Mouse (Mus musculus) MEL (cell line): ENCODE results near the gene H2-K1. TPM values are rescaled to one million over a fixed set of nuclear protein-coding genes. Genes with fewer than 3 reads are reported as not detected.

Source experiments
- DNase-seq: peaks from one replicate; pipeline ENCODE4 v3.0.0; 2011; ENCODE audit warnings: low read depth, low spot score
- H3K27ac ChIP-seq: 2 replicates; pipeline ENCODE4 v1.5.1; 2012; ENCODE audit warnings: low read depth, mild to moderate bottlenecking, control low read depth, low read length, moderate library complexity; ENCODE audit not compliant: control insufficient read depth
- H3K27me3 ChIP-seq, 2 experiments: fragments of 150-350 bp in 1 of 2; sonication (generic) in 1 of 2; 2 replicates each; pipeline ENCODE4 v1.6.1; 2012; ENCODE audit warnings: low read length in 2 of 2, mild to moderate bottlenecking in 2 of 2, improper control_type of control experiment in 1 of 2, moderate library complexity in 1 of 2; ENCODE audit not compliant: insufficient read depth in 2 of 2, control insufficient read depth in 1 of 2
- H3K36me3 ChIP-seq, 2 experiments: 2 replicates each; pipeline ENCODE4 v1.6.1; 2012 to 2014; ENCODE audit warnings: low read length in 2 of 2, improper control_type of control experiment in 1 of 2, inconsistent platforms in 1 of 2, mild to moderate bottlenecking in 1 of 2; ENCODE audit not compliant: insufficient read depth in 2 of 2, control insufficient read depth in 1 of 2
- H3K4me1 ChIP-seq, 2 experiments: fragments of 150-350 bp in 1 of 2; sonication (generic) in 1 of 2; 2 replicates each; pipeline ENCODE4 v1.6.1; 2012; ENCODE audit warnings: low read length in 2 of 2, improper control_type of control experiment in 1 of 2, mild to moderate bottlenecking in 1 of 2; ENCODE audit not compliant: insufficient read depth in 2 of 2, control insufficient read depth in 1 of 2
- H3K4me3 ChIP-seq, 2 experiments: fragments of 150-350 bp in 1 of 2; sonication (generic) in 1 of 2; 2 replicates each; pipeline ENCODE4 v1.5.1; 2012; ENCODE audit warnings: low read depth in 2 of 2, low read length in 2 of 2, mild to moderate bottlenecking in 2 of 2, moderate library complexity in 2 of 2, control low read depth in 1 of 2, improper control_type of control experiment in 1 of 2; ENCODE audit not compliant: control insufficient read depth in 1 of 2, insufficient read depth in 1 of 2
- H3K79me2 ChIP-seq: 2 replicates; pipeline ENCODE4 v1.6.1; 2012; ENCODE audit warnings: mild to moderate bottlenecking, low read length, moderate library complexity; ENCODE audit not compliant: control insufficient read depth, poor library complexity, insufficient read depth
- H3K9ac ChIP-seq: 2 replicates; pipeline ENCODE4 v1.6.1; 2012; ENCODE audit warnings: low read depth, mild to moderate bottlenecking, control low read depth, low read length, moderate library complexity; ENCODE audit not compliant: control insufficient read depth, poor library complexity, severe bottlenecking
- H3K9me3 ChIP-seq: fragments of 150-350 bp; sonication (generic); replicated peaks from 2 replicates; pipeline ENCODE4 v1.6.1; 2012; ENCODE audit warnings: mild to moderate bottlenecking, low read length, improper control_type of control experiment, moderate library complexity; ENCODE audit not compliant: insufficient read depth
- CHD2 ChIP-seq: IDR thresholded peaks from 2 replicates; pipeline ENCODE4 v1.6.1; 2011; ENCODE audit warnings: low read length, improper control_type of control experiment
- CTCF ChIP-seq, 3 experiments: IDR thresholded peaks in 2 of 3; conservative IDR thresholded peaks in 1 of 3; 2 replicates each; pipeline ENCODE4 v1.5.1; 2011 to 2012; ENCODE audit warnings: low read length in 3 of 3, low read depth in 2 of 3, mild to moderate bottlenecking in 2 of 3, improper control_type of control experiment in 1 of 3, inconsistent platforms in 1 of 3, mixed read lengths in 1 of 3, moderate library complexity in 1 of 3; ENCODE audit not compliant: control insufficient read depth in 1 of 3, insufficient read depth in 1 of 3, poor library complexity in 1 of 3, severe bottlenecking in 1 of 3
- E2F4 ChIP-seq: IDR thresholded peaks from 2 replicates; pipeline ENCODE4 v1.6.1; 2011; ENCODE audit warnings: low read depth, low read length, improper control_type of control experiment, borderline replicate concordance
- ELF1 ChIP-seq: IDR thresholded peaks from 2 replicates; pipeline ENCODE4 v1.6.1; 2014; ENCODE audit warnings: low read depth, mild to moderate bottlenecking, inconsistent platforms, low read length, improper control_type of control experiment, moderate library complexity
- EP300 ChIP-seq, 2 experiments: IDR thresholded peaks; 2 replicates each; pipeline ENCODE4 v1.6.1; 2011; ENCODE audit warnings: improper control_type of control experiment in 2 of 2, low read length in 2 of 2, low read depth in 1 of 2, mild to moderate bottlenecking in 1 of 2
- ETS1 ChIP-seq: IDR thresholded peaks from 2 replicates; pipeline ENCODE4 v1.6.1; 2012; ENCODE audit warnings: low read depth, mild to moderate bottlenecking, inconsistent platforms, low read length, improper control_type of control experiment, moderate library complexity
- GABPA ChIP-seq: IDR thresholded peaks from 2 replicates; pipeline ENCODE4 v1.6.1; 2012; ENCODE audit warnings: low read depth, mild to moderate bottlenecking, inconsistent platforms, low read length, improper control_type of control experiment, moderate library complexity
- HCFC1 ChIP-seq: IDR thresholded peaks from 2 replicates; pipeline ENCODE4 v1.6.1; 2012; ENCODE audit warnings: low read depth, mild to moderate bottlenecking, inconsistent platforms, low read length, improper control_type of control experiment, moderate library complexity
- MAZ ChIP-seq: IDR thresholded peaks from 2 replicates; pipeline ENCODE4 v1.6.1; 2012; ENCODE audit warnings: low read depth, mild to moderate bottlenecking, inconsistent platforms, low read length, improper control_type of control experiment
- MEF2A ChIP-seq: IDR thresholded peaks from 2 replicates; pipeline ENCODE4 v1.6.1; 2014; ENCODE audit warnings: low read depth, mild to moderate bottlenecking, inconsistent platforms, low read length, improper control_type of control experiment; ENCODE audit not compliant: poor library complexity, insufficient replicate concordance, severe bottlenecking; ENCODE audit errors: extremely low read depth
- MYB ChIP-seq: IDR thresholded peaks from 2 replicates; pipeline ENCODE4 v1.6.1; 2011; ENCODE audit warnings: mild to moderate bottlenecking, low read depth, low read length, improper control_type of control experiment
- MYC ChIP-seq: IDR thresholded peaks from 2 replicates; pipeline ENCODE4 v1.6.1; 2011; ENCODE audit warnings: low read depth, mild to moderate bottlenecking, low read length, improper control_type of control experiment, moderate library complexity
- NELFE ChIP-seq: IDR thresholded peaks from 2 replicates; pipeline ENCODE4 v1.6.1; 2011; ENCODE audit warnings: low read depth, low read length, improper control_type of control experiment
- NRF1 ChIP-seq: IDR thresholded peaks from 2 replicates; pipeline ENCODE4 v1.6.1; 2014; ENCODE audit warnings: low read depth, mild to moderate bottlenecking, inconsistent platforms, low read length, improper control_type of control experiment, moderate library complexity; ENCODE audit not compliant: poor library complexity, insufficient read depth, severe bottlenecking
- POLR2AphosphoS2 ChIP-seq: IDR thresholded peaks from 2 replicates; pipeline ENCODE4 v1.6.1; 2011; ENCODE audit warnings: low read length, improper control_type of control experiment
- RAD21 ChIP-seq: IDR thresholded peaks from 2 replicates; pipeline ENCODE4 v1.6.1; 2011; ENCODE audit warnings: mild to moderate bottlenecking, low read depth, low read length, improper control_type of control experiment
- RCOR1 ChIP-seq: IDR thresholded peaks from 2 replicates; pipeline ENCODE4 v1.6.1; 2012; ENCODE audit warnings: low read depth, mild to moderate bottlenecking, inconsistent platforms, low read length, improper control_type of control experiment
- SIN3A ChIP-seq: IDR thresholded peaks from 2 replicates; pipeline ENCODE4 v1.6.1; 2012; ENCODE audit warnings: low read length, improper control_type of control experiment, inconsistent platforms
- TBP ChIP-seq: IDR thresholded peaks from 2 replicates; pipeline ENCODE4 v1.8.0; 2011; ENCODE audit warnings: low read depth, low read length, improper control_type of control experiment
- TCF12 ChIP-seq: IDR thresholded peaks from 2 replicates; pipeline ENCODE4 v1.6.1; 2014; ENCODE audit warnings: low read depth, mild to moderate bottlenecking, inconsistent platforms, low read length, improper control_type of control experiment, moderate library complexity
- USF1 ChIP-seq: IDR thresholded peaks from 2 replicates; pipeline ENCODE4 v1.6.1; 2014; ENCODE audit warnings: low read depth, mild to moderate bottlenecking, inconsistent platforms, low read length, improper control_type of control experiment, moderate library complexity
- USF2 ChIP-seq, 2 experiments: IDR thresholded peaks; 2 replicates each; pipeline ENCODE4 v1.6.1; 2011 to 2012; ENCODE audit warnings: improper control_type of control experiment in 2 of 2, low read length in 2 of 2, borderline replicate concordance in 1 of 2, inconsistent platforms in 1 of 2, low read depth in 1 of 2, mild to moderate bottlenecking in 1 of 2; ENCODE audit not compliant: insufficient read depth in 1 of 2
- ZKSCAN1 ChIP-seq: IDR thresholded peaks from 2 replicates; pipeline ENCODE4 v1.6.1; 2012; ENCODE audit warnings: low read depth, mild to moderate bottlenecking, inconsistent platforms, low read length, improper control_type of control experiment, moderate library complexity
- ZMIZ1 ChIP-seq: IDR thresholded peaks from 2 replicates; pipeline ENCODE4 v1.6.1; 2012; ENCODE audit warnings: low read depth, mild to moderate bottlenecking, inconsistent platforms, low read length, improper control_type of control experiment, moderate library complexity
- polyA plus RNA-seq, 2 experiments: library from polyadenylated mRNA; stranded (reverse) in 1 of 2; unstranded in 1 of 2; fragments of >175 nt in 1 of 2; fragments of >200 nt in 1 of 2; gene quantifications; 2 replicates each; pipeline versions ENCODE4 v1.2.1 to v1.2.4; 2012; ENCODE audit warnings: low replicate concordance in 2 of 2, low read depth in 1 of 2; ENCODE audit not compliant: insufficient read length in 2 of 2, insufficient read depth in 1 of 2, missing spikeins in 1 of 2
- total RNA-seq: library from RNA; depleted of rRNA; stranded (reverse); fragments of 300-350 nt; gene quantifications from 2 replicates; pipeline ENCODE4 v1.2.3, GENCODE M21; 2012

Gene H2-K1
- total and polyA plus RNA-seq, 3 experiments: 81.1 to 113 TPM; not detected in 1

DNA sequence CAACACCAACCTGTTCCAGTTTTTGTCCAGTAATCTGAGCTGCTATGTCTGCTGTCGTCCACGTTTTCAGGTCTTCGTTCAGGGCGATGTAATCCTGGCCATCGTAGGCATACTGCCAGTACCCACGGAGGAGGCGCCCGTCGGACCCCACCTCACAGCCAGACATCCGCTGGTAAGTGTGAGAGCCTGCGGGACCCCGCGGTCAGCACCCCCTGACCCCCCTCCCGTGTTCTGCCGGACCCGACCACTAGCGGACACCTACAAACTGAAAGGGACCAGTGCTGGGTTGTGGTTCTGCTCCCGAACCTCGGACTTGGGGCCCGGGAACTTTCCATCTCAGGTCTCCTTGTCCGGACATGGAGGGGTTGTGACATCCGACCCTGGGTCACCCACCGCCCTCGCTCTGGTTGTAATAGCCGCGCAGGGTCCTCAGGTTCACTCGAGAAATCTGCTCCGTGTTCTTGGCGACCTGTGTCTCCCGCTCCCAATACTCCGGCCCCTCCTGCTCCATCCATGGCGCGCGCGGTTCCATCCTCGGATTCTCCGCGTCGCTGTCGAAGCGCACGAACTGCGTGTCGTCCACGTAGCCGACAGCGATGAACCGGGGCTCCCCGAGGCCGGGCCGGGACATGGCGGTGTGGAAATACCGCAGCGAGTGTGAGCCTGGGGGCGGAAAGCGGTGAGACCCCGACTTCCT lies 22.1 kb downstream of the H2-K1 start:
- Histone ChIP-seq H3K27ac (no peak overlapping the region), H3K9me3 (no peaks in the 10 kb centered on the region), H3K27me3 (peaks cover 1% of the 10 kb centered on the region in 2 experiments; a peak in 2 of 4 replicates), H3K36me3 (no peaks in the 10 kb centered on the region), H3K4me3 (peak overlapping the region; percentile 37 to 59; a peak in 3 of 4 replicates), H3K9ac (peak overlapping the region; percentile 54), H3K4me1 (no peaks in the 10 kb centered on the region), H3K79me2 (no peaks in the 10 kb centered on the region)
- TF ChIP-seq NELFE (no peak), ELF1 (no peak), EP300 (IDR thresholded peaks at IDR 0.05; ENCODE audit: low read depth in 1 of 2, low read length in 2 of 2) (no peak), RAD21 (no peak), ETS1 (no peak), ZKSCAN1 (no peak), POLR2AphosphoS2 (no peak), MYC (no peak), RCOR1 (no peak), USF2 (IDR thresholded peaks at IDR 0.05; ENCODE audit: borderline replicate concordance in 1 of 2, insufficient read depth in 1 of 2, low read depth in 1 of 2, low read length in 2 of 2) (no peak), NRF1 (no peak), SIN3A (no peak)
- DNase-seq: no peak

DNA sequence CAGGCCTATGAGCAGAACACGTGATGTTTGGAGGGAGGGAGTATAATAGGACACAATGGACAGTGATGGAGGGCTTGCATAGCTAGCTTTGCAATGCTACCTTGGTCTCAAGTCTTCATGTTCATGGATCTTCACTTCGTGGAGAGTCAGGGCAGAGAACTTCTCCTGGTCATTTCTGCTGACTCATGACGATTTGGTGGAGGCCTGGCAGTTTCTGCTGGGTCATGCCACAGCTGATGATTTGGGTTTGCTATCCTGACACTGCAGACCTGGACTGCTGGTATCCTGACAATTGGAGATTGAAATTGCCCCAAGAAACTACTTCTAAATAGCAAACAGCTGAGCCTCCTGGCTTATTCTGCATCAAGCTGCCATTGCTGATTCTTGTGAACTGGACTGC lies 26.6 kb downstream of the H2-K1 start:
- DNase-seq: no peak
- no peaks in the 10 kb centered on the region for H3K4me1 ChIP-seq

More for the DNA sequence above, 26.6 kb downstream of the H2-K1 start:
- H3K79me2 ChIP-seq: no peaks in the 10 kb centered on the region
- TF ChIP-seq CTCF (IDR thresholded peaks at IDR 0.05 in 2 of 3, conservative IDR thresholded peaks at IDR 0.05 in 1 of 3; ENCODE audit: control insufficient read depth in 1 of 3, insufficient read depth in 1 of 3, low read depth in 2 of 3, low read length in 3 of 3, poor library complexity in 1 of 3, severe bottlenecking in 1 of 3) (no peak), NRF1 (no peak), RCOR1 (no peak), GABPA (no peak), USF2 (IDR thresholded peaks at IDR 0.05; ENCODE audit: borderline replicate concordance in 1 of 2, insufficient read depth in 1 of 2, low read depth in 1 of 2, low read length in 2 of 2) (no peak), ELF1 (no peak), USF1 (no peak), TBP (no peak), ZMIZ1 (no peak), ETS1 (no peak), MAZ (no peak), CHD2 (no peak), MYB (no peak), HCFC1 (no peak), MYC (no peak), MEF2A (no peak), E2F4 (no peak), RAD21 (no peak), TCF12 (no peak)
- TF ChIP-seq, all 39 proteins: peak for 0
- H3K9me3 ChIP-seq: no peaks in the 10 kb centered on the region
- H3K27ac ChIP-seq: no peak overlapping the region
- H3K9ac ChIP-seq: no peak overlapping the region
- no peak overlapping the region for H3K4me3 ChIP-seq
- H3K36me3 ChIP-seq: no peaks in the 10 kb centered on the region
- H3K27me3 ChIP-seq: peaks cover 0 to 1% of the 10 kb centered on the region in 2 experiments; a peak in 1 of 4 replicates
